Mouse (Mus musculus): ENCODE measurements around the gene Polr2f. TPM values are rescaled to one million over a fixed set of nuclear protein-coding genes. Genes with fewer than 3 reads are reported as not detected.

Polr2f gene
- polyA plus RNA-seq (2017; shearing (Covaris generic)) = 170 TPM

GRCm38 (mm10) chr15:79140866-79141565, at the start of gene Polr2f, which contains the start of gene 1700088E04Rik:
Polr2f (plus strand) TSS chr15:79141009.
1700088E04Rik (minus strand) TSS chr15:79141253.

GRCm38 (mm10) chr15:79108421-79109320, 32.1 kb upstream of the Polr2f start, which contains the start of gene Micall1:
Micall1 (plus strand) TSS chr15:79108898.

GRCm38 (mm10) chr15:79165140-79165539, 24.3 kb downstream of the Polr2f start, which contains the start of gene Sox10:
Sox10 (minus strand) TSS chr15:79165240.

Other genes starting within 250 kb of the Polr2f start
- gene Gm49510, start 241.3 kb upstream of the Polr2f start, polyA plus RNA-seq (2017; shearing (Covaris generic)) = 0.60 TPM
- gene Sh3bp1, start 241.2 kb upstream of the Polr2f start, polyA plus RNA-seq (2017; shearing (Covaris generic)) = 221 TPM
- 1.4 TPM for gene Pdxp, start 227.1 kb upstream of the Polr2f start, polyA plus RNA-seq (2017; shearing (Covaris generic))
- 729 TPM for gene Lgals1, start 214.3 kb upstream of the Polr2f start, polyA plus RNA-seq (2017; shearing (Covaris generic))
- gene Nol12, start 206.1 kb upstream of the Polr2f start, polyA plus RNA-seq (2017; shearing (Covaris generic)) = 61.5 TPM
- gene Triobp, start 193.3 kb upstream of the Polr2f start, polyA plus RNA-seq (2017; shearing (Covaris generic)) = 85.6 TPM
- gene H1f0, start 112.6 kb upstream of the Polr2f start, polyA plus RNA-seq (2017; shearing (Covaris generic)) = 54.6 TPM
- not detected for gene Galr3, start 99.1 kb upstream of the Polr2f start, polyA plus RNA-seq (2017; shearing (Covaris generic))
- 8.9 TPM for gene Ankrd54, start 78.1 kb upstream of the Polr2f start, polyA plus RNA-seq (2017; shearing (Covaris generic))
- gene Eif3l, start 65.8 kb upstream of the Polr2f start, polyA plus RNA-seq (2017; shearing (Covaris generic)) = 185 TPM
- 24.9 TPM for gene Micall1, start 32.1 kb upstream of the Polr2f start, polyA plus RNA-seq (2017; shearing (Covaris generic))
- gene 1700088E04Rik, start 244 bp downstream of the Polr2f start, polyA plus RNA-seq (2017; shearing (Covaris generic)) = 2.3 TPM
- gene Sox10, start 24.2 kb downstream of the Polr2f start, polyA plus RNA-seq (2017; shearing (Covaris generic)) = not detected
- 44.4 TPM for gene Pick1, start 88.2 kb downstream of the Polr2f start, polyA plus RNA-seq (2017; shearing (Covaris generic))
- not detected for gene Gm49486, start 88.4 kb downstream of the Polr2f start, polyA plus RNA-seq (2017; shearing (Covaris generic))
- not detected for gene Slc16a8, start 113.8 kb downstream of the Polr2f start, polyA plus RNA-seq (2017; shearing (Covaris generic))
- not detected for gene Baiap2l2, start 144.5 kb downstream of the Polr2f start, polyA plus RNA-seq (2017; shearing (Covaris generic))
- 17.6 TPM for gene Pla2g6, start 187.4 kb downstream of the Polr2f start, polyA plus RNA-seq (2017; shearing (Covaris generic))
- gene Maff, start 205.6 kb downstream of the Polr2f start, polyA plus RNA-seq (2017; shearing (Covaris generic)) = 0.18 TPM

Measured in activated CD4-positive, CD25-positive, alpha-beta regulatory T cell, adult 9 weeks (primary cell).